In genomic region chr19:58562301-58562815, GRCm38 (mm10) we compare ENCODE assay signal across 20 mouse cellular contexts. TPM values are rescaled to one million over a fixed set of nuclear protein-coding genes. Genes with fewer than 3 reads are reported as not detected.
"Had no signal": no experiment of that assay in that cellular context is flagged by ENCODE, and none has a peak within 500 bp of the region (broad histone marks: within the 10 kb centered on the region; RNA-seq: fewer than 3 reads in every experiment).

No protein-coding gene starts in this region.

- H3K4me1 ChIP-seq: megakaryocyte, embryonic 14.5 days; midbrain, embryonic 13.5 days; neural tube, embryonic 12.5 days; stomach, embryonic 15.5 days had no signal

- H3K36me3 ChIP-seq: midbrain, embryonic 13.5 days; midbrain, embryonic 15.5 days; neural tube, embryonic 12.5 days; stomach, embryonic 15.5 days had no signal

- H3K27ac ChIP-seq: macrophage; midbrain, embryonic 13.5 days; midbrain, embryonic 15.5 days; neural tube, embryonic 12.5 days; stomach, embryonic 15.5 days; stomach, postnatal 0 days had no signal

- H3K9ac ChIP-seq: lung, embryonic 14.5 days; midbrain, embryonic 13.5 days; midbrain, embryonic 15.5 days; neural tube, embryonic 12.5 days; stomach, embryonic 15.5 days had no signal

- DNase-seq: lung, adult 18-20 months; lung, embryonic 14.5 days; lung, postnatal 10 days; lung, postnatal 36 days; right cerebral cortex, postnatal 25 days; right cerebral cortex, postnatal 4 days; spleen, adult 18-20 months; thymus, adult 2 months; thymus, postnatal 25 days; thymus, postnatal 4 days had no signal

- H3K9me3 ChIP-seq: megakaryocyte, embryonic 14.5 days; midbrain, embryonic 13.5 days; midbrain, embryonic 15.5 days; neural tube, embryonic 12.5 days; stomach, embryonic 15.5 days had no signal

- H3K4me3 ChIP-seq: megakaryocyte, embryonic 14.5 days; midbrain, embryonic 13.5 days; midbrain, embryonic 15.5 days; neural tube, embryonic 12.5 days; stomach, embryonic 15.5 days had no signal

RNA-seq across cellular contexts. Expression of gene Ccdc172, which starts 50.6 kb away (rescaled TPM):
- total RNA-seq: megakaryocyte progenitor cell, adult 5-6 weeks; midbrain, postnatal 0 days; monocyte, adult 5-6 weeks had no signal
